Mouse (Mus musculus): ENCODE measurements around the gene Wasf2.

Gene Wasf2

GRCm38 (mm10) chr4:133234771-133235170 lies 104.5 kb downstream of the Wasf2 start:
- DNase-seq (ENCODE audit: low read depth, low spot score), result no peak

GRCm38 (mm10) chr4:133235415-133235814 lies 105.1 kb downstream of the Wasf2 start:
- DNase-seq (ENCODE audit: low read depth, low spot score), result no peak

GRCm38 (mm10) chr4:133237911-133238310 lies 107.6 kb downstream of the Wasf2 start:
- DNase-seq (ENCODE audit: low read depth, low spot score), result no peak

GRCm38 (mm10) chr4:133240490-133240921 lies 110.2 kb downstream of the Wasf2 start, which contains the start of gene Map3k6:
Gene Map3k6 (plus strand): TSS chr4:133240818.
- DNase-seq (ENCODE audit: low read depth, low spot score), result no peak

GRCm38 (mm10) chr4:133240934-133241908 lies 110.9 kb downstream of the Wasf2 start:
- DNase-seq (ENCODE audit: low read depth, low spot score), result peak; percentile 59

GRCm38 (mm10) chr4:133241910-133242309 lies 111.6 kb downstream of the Wasf2 start:
- no peak for DNase-seq (ENCODE audit: low read depth, low spot score)

- no peak for DNase-seq (ENCODE audit: low read depth, low spot score)
Measured at GRCm38 (mm10) chr4:133242710-133243109, 112.4 kb downstream of the Wasf2 start.

- no peak for DNase-seq (ENCODE audit: low read depth, low spot score)
Measured at GRCm38 (mm10) chr4:133243538-133243937, 113.2 kb downstream of the Wasf2 start.

GRCm38 (mm10) chr4:133244289-133244688 lies 114.0 kb downstream of the Wasf2 start:
- no peak for DNase-seq (ENCODE audit: low read depth, low spot score)

- no peak for DNase-seq (ENCODE audit: low read depth, low spot score)
Measured at GRCm38 (mm10) chr4:133247072-133247471, 116.8 kb downstream of the Wasf2 start.

- no peak for DNase-seq (ENCODE audit: low read depth, low spot score)
Measured at GRCm38 (mm10) chr4:133247806-133248449, 117.6 kb downstream of the Wasf2 start.

Data from brain, embryonic 18.5 days (tissue).